Mouse (Mus musculus) midbrain, embryonic 16.5 days (tissue): Measurements from ENCODE around the gene Zdhhc16. TPM values are rescaled to one million over a fixed set of nuclear protein-coding genes. Genes with fewer than 3 reads are reported as not detected.

Experiments used
- ATAC-seq: fragments of 200-750 bp; cut with Nextera tagmentation; 2 replicates; pipeline ENCODE4 v1.8.0; 2017; ENCODE audit warnings: moderate TSS enrichment
- H3K27ac ChIP-seq: fragments of 300-500 bp; sonication (generic); 2 replicates; pipeline ENCODE4 v1.5.1; 2014; ENCODE audit warnings: mild to moderate bottlenecking, low read length, mixed read lengths
- H3K27me3 ChIP-seq: fragments of 300-500 bp; sonication (generic); 2 replicates; pipeline ENCODE4 v1.6.1; 2014; ENCODE audit warnings: low read depth, low read length, mixed read lengths; ENCODE audit not compliant: control insufficient read depth, insufficient read depth
- H3K36me3 ChIP-seq: fragments of 300-500 bp; sonication (generic); 2 replicates; pipeline ENCODE4 v1.6.1; 2014; ENCODE audit warnings: mild to moderate bottlenecking, low read length, moderate library complexity, mixed read lengths; ENCODE audit not compliant: control insufficient read depth, insufficient read depth
- H3K4me1 ChIP-seq: fragments of 300-500 bp; sonication (generic); 2 replicates; pipeline ENCODE4 v1.6.1; 2014; ENCODE audit warnings: mild to moderate bottlenecking, low read length, mixed read lengths; ENCODE audit not compliant: control insufficient read depth, insufficient read depth
- H3K4me2 ChIP-seq: fragments of 300-500 bp; sonication (generic); 2 replicates; pipeline ENCODE4 v1.6.1; 2014; ENCODE audit warnings: mild to moderate bottlenecking, low read length, mixed read lengths
- H3K4me3 ChIP-seq: fragments of 300-500 bp; sonication (generic); 2 replicates; pipeline ENCODE4 v1.5.1; 2014; ENCODE audit warnings: low read depth, mild to moderate bottlenecking, low read length, moderate library complexity, mixed read lengths
- H3K9ac ChIP-seq: fragments of 300-500 bp; sonication (generic); 2 replicates; pipeline ENCODE4 v1.6.1; 2014; ENCODE audit warnings: low read depth, low read length, mixed read lengths
- H3K9me3 ChIP-seq: fragments of 300-500 bp; sonication (generic); replicated peaks from 2 replicates; pipeline ENCODE4 v1.6.1; 2014; ENCODE audit warnings: mild to moderate bottlenecking, low read length, mixed read lengths; ENCODE audit not compliant: control insufficient read depth, poor library complexity, severe bottlenecking
- WGBS: fragments of 180-500 bp; shearing (Covaris S2); extraction: QIAGEN DNeasy Blood & Tissue Kit; methylation state at CpG from one replicate; pipeline ENCODE4 v1.1.7; 2014; 5-methylcytosine and 5-hydroxymethylcytosine counted together
- polyA plus RNA-seq: library from polyadenylated mRNA; unstranded; fragments of >200 nt; fragmentation: Nextera tagmentation; extraction: Ambion mirVana; gene quantifications from 2 replicates; pipeline ENCODE4 v1.2.1, GENCODE M21; 2015

The Zdhhc16 gene
- polyA plus RNA-seq, 1 experiment from 2014 or later = 90.2 TPM

GRCm38 (mm10) chr19:41980819-41981594 lies 47.7 kb downstream of the Zdhhc16 start, which contains the start of gene Mms19:
Gene Mms19 (minus strand): TSS chr19:41981157.
- Histone ChIP-seq H3K4me3 (peak within 1 kb of the TSS; percentile 90), H3K9ac (peak within 1 kb of the TSS; percentile 83), H3K27ac (peak within 1 kb of the TSS; percentile 87), H3K4me1 (peaks cover 14% of the 10 kb centered on the region), H3K9me3 (no peaks in the 10 kb centered on the region), H3K27me3 (peaks cover 5% of the 10 kb centered on the region; the same call in 1 of the 2 replicates), H3K4me2 (peak within 1 kb of the TSS; percentile 100), H3K36me3 (0 out of 2 replicates have a peak, but pooled peaks cover 2% of the 10 kb centered on the region)
- under 1% methylated on average over 53 of the region's 68 CpGs for WGBS
- ATAC-seq = peak; percentile 94

- no peak for ATAC-seq
- H3K4me3 ChIP-seq = peak within 1 kb of the TSS; percentile 90
- peaks cover 14% of the 10 kb centered on the region for H3K4me1 ChIP-seq
- peaks cover 5% of the 10 kb centered on the region; the same call in 1 of the 2 replicates for H3K27me3 ChIP-seq
- H3K27ac ChIP-seq = peak within 1 kb of the TSS; percentile 87
- no peaks in the 10 kb centered on the region for H3K9me3 ChIP-seq
- H3K9ac ChIP-seq = peak within 1 kb of the TSS; percentile 83
- H3K36me3 ChIP-seq = 0 out of 2 replicates have a peak, but pooled peaks cover 2% of the 10 kb centered on the region
- WGBS = 0% methylated on average over 29 of the region's 33 CpGs
- H3K4me2 ChIP-seq = peak within 1 kb of the TSS; percentile 100
Observed at GRCm38 (mm10) chr19:41981595-41981927, 48.3 kb downstream of the Zdhhc16 start, which contains the start of gene Ubtd1. Gene Ubtd1 (plus strand): TSS chr19:41981763.

- Histone ChIP-seq H3K27ac (peak overlapping the region; percentile 87), H3K36me3 (0 out of 2 replicates have a peak, but pooled peaks cover 2% of the 10 kb centered on the region), H3K4me2 (peak overlapping the region; percentile 100), H3K9me3 (no peaks in the 10 kb centered on the region), H3K4me3 (peak overlapping the region; percentile 90), H3K9ac (peak overlapping the region; percentile 81), H3K4me1 (peaks cover 14% of the 10 kb centered on the region), H3K27me3 (peaks cover 5% of the 10 kb centered on the region; the same call in 1 of the 2 replicates)
- no peak; the same call in 1 of the 2 replicates for ATAC-seq
- WGBS = under 1% methylated on average over 70 of the region's 74 CpGs
Observed at GRCm38 (mm10) chr19:41981931-41982790, 48.9 kb downstream of the Zdhhc16 start.

- Histone ChIP-seq H3K36me3 (0 out of 2 replicates have a peak, but pooled peaks cover 2% of the 10 kb centered on the region), H3K4me1 (peaks cover 14% of the 10 kb centered on the region), H3K4me2 (peak overlapping the region; percentile 100), H3K27me3 (peaks cover 5% of the 10 kb centered on the region; the same call in 1 of the 2 replicates), H3K9ac (peak overlapping the region; percentile 81; the same call in 1 of the 2 replicates), H3K27ac (no peak overlapping the region), H3K9me3 (no peaks in the 10 kb centered on the region), H3K4me3 (peak overlapping the region; percentile 90)
- no peak for ATAC-seq
- 5% methylated on average over 4 of the region's 4 CpGs for WGBS
Observed at GRCm38 (mm10) chr19:41982791-41983150, 49.5 kb downstream of the Zdhhc16 start.

GRCm38 (mm10) chr19:41985994-41986393 lies 52.7 kb downstream of the Zdhhc16 start:
- WGBS = 89% methylated on average over 5 of the region's 5 CpGs
- peaks cover 5% of the 10 kb centered on the region; the same call in 1 of the 2 replicates for H3K27me3 ChIP-seq
- H3K9me3 ChIP-seq = no peaks in the 10 kb centered on the region
- H3K36me3 ChIP-seq = no peaks in the 10 kb centered on the region
- H3K4me3 ChIP-seq = no peak overlapping the region
- H3K4me1 ChIP-seq = peaks cover 6% of the 10 kb centered on the region; the same call in 1 of the 2 replicates
- H3K9ac ChIP-seq = no peak overlapping the region
- ATAC-seq = no peak
- no peak overlapping the region for H3K4me2 ChIP-seq
- no peak overlapping the region for H3K27ac ChIP-seq

GRCm38 (mm10) chr19:41987206-41987605 lies 53.9 kb downstream of the Zdhhc16 start:
- ATAC-seq = no peak
- H3K27ac ChIP-seq = no peak overlapping the region
- H3K4me3 ChIP-seq = no peak overlapping the region
- 94% methylated on average over 4 of the region's 4 CpGs for WGBS
- H3K9me3 ChIP-seq = no peaks in the 10 kb centered on the region
- H3K36me3 ChIP-seq = no peaks in the 10 kb centered on the region
- no peak overlapping the region for H3K9ac ChIP-seq
- peaks cover 6% of the 10 kb centered on the region; the same call in 1 of the 2 replicates for H3K4me1 ChIP-seq
- H3K27me3 ChIP-seq = peaks cover 5% of the 10 kb centered on the region; the same call in 1 of the 2 replicates
- no peak overlapping the region for H3K4me2 ChIP-seq

GRCm38 (mm10) chr19:41989810-41990209 lies 56.5 kb downstream of the Zdhhc16 start:
- no peak overlapping the region for H3K27ac ChIP-seq
- H3K9ac ChIP-seq = no peak overlapping the region
- H3K36me3 ChIP-seq = no peaks in the 10 kb centered on the region
- H3K4me1 ChIP-seq = no peaks in the 10 kb centered on the region
- ATAC-seq = no peak
- H3K27me3 ChIP-seq = no peaks in the 10 kb centered on the region
- no peaks in the 10 kb centered on the region for H3K9me3 ChIP-seq
- 79% methylated on average over 6 of the region's 6 CpGs for WGBS
- H3K4me3 ChIP-seq = no peak overlapping the region
- H3K4me2 ChIP-seq = no peak overlapping the region

- Histone ChIP-seq H3K4me1 (no peaks in the 10 kb centered on the region), H3K27me3 (no peaks in the 10 kb centered on the region), H3K9me3 (no peaks in the 10 kb centered on the region), H3K9ac (no peak overlapping the region), H3K27ac (no peak overlapping the region; the same call in 1 of the 2 replicates), H3K36me3 (no peaks in the 10 kb centered on the region), H3K4me2 (no peak overlapping the region), H3K4me3 (no peak overlapping the region)
- WGBS = 34% methylated on average over 6 of the region's 6 CpGs
- no peak for ATAC-seq
Observed at GRCm38 (mm10) chr19:41991926-41992477, 58.7 kb downstream of the Zdhhc16 start.
